Mouse (Mus musculus): Measurements from ENCODE around the gene Zfp523. TPM values are rescaled to one million over a fixed set of nuclear protein-coding genes. Genes with fewer than 3 reads are reported as not detected.

Gene Zfp523
- polyA plus RNA-seq (2017; shearing (Covaris generic)), result 21.5 TPM

GRCm38 (mm10) chr17:28176775-28177539, at the start of gene Zfp523:
TSS of gene Zfp523 (plus strand) at chr17:28177129.

GRCm38 (mm10) chr17:28141771-28142699, 34.9 kb upstream of the Zfp523 start, which contains the start of gene Scube3:
TSS of gene Scube3 (plus strand) at chr17:28142141.

GRCm38 (mm10) chr17:28207591-28208313, 30.8 kb downstream of the Zfp523 start, which contains the start of gene Def6:
TSS of gene Def6 (plus strand) at chr17:28207778.

GRCm38 (mm10) chr17:28232475-28233060, 55.6 kb downstream of the Zfp523 start, which contains the start of gene Ppard:
TSS of gene Ppard (plus strand) at chr17:28232700.

Other genes starting within 250 kb of the Zfp523 start
- 1.6 TPM for gene Tcp11, start 96.5 kb upstream of the Zfp523 start, polyA plus RNA-seq (2017; shearing (Covaris generic))
- gene Scube3, start 35.0 kb upstream of the Zfp523 start, polyA plus RNA-seq (2017; shearing (Covaris generic)), result not detected
- gene Def6, start 30.6 kb downstream of the Zfp523 start, polyA plus RNA-seq (2017; shearing (Covaris generic)), result 165 TPM
- gene Ppard, start 55.6 kb downstream of the Zfp523 start, polyA plus RNA-seq (2017; shearing (Covaris generic)), result 9.0 TPM
- 25.4 TPM for gene Fance, start 136.4 kb downstream of the Zfp523 start, polyA plus RNA-seq (2017; shearing (Covaris generic))
- gene Rpl10a, start 151.3 kb downstream of the Zfp523 start, polyA plus RNA-seq (2017; shearing (Covaris generic)), result 349 TPM
- gene Tead3, start 173.7 kb downstream of the Zfp523 start, polyA plus RNA-seq (2017; shearing (Covaris generic)), result not detected
- gene Tulp1, start 188.1 kb downstream of the Zfp523 start, polyA plus RNA-seq (2017; shearing (Covaris generic)), result not detected

All from effector memory CD4-positive, alpha-beta T cell, adult 5 months (primary cell).